Mouse (Mus musculus) midbrain, embryonic 14.5 days (tissue): ENCODE results near the gene Lsm14a. TPM values are rescaled to one million over a fixed set of nuclear protein-coding genes. Genes with fewer than 3 reads are reported as not detected.

Experiments
- ATAC-seq: fragments of 200-750 bp; cut with Nextera tagmentation; 2 replicates; pipeline ENCODE4 v1.8.0; 2017; ENCODE audit warnings: moderate number of reproducible peaks, moderate library complexity; ENCODE audit not compliant: low FRiP score, low TSS enrichment
- DNase-seq: peaks from one replicate; pipeline ENCODE4 v3.0.0-alpha.2; 2015
- H3K27ac ChIP-seq: fragments of 300-500 bp; sonication (generic); replicated peaks from 2 replicates; pipeline ENCODE4 v1.5.1; 2014; ENCODE audit warnings: mild to moderate bottlenecking, low read depth, low read length, moderate library complexity
- H3K27me3 ChIP-seq: fragments of 300-500 bp; sonication (generic); 2 replicates; pipeline ENCODE4 v1.6.1; 2014; ENCODE audit warnings: low read length, control low read depth, mixed read lengths; ENCODE audit not compliant: control insufficient read depth, insufficient read depth
- H3K36me3 ChIP-seq: fragments of 300-500 bp; sonication (generic); 2 replicates; pipeline ENCODE4 v1.6.1; 2014; ENCODE audit warnings: low read length, control low read depth; ENCODE audit not compliant: control insufficient read depth, insufficient read depth
- H3K4me1 ChIP-seq: fragments of 300-500 bp; sonication (generic); 2 replicates; pipeline ENCODE4 v1.6.1; 2014; ENCODE audit warnings: mild to moderate bottlenecking, antibody characterized with exemption, low read length, control low read depth; ENCODE audit not compliant: control insufficient read depth, insufficient read depth
- H3K4me2 ChIP-seq: fragments of 300-500 bp; sonication (generic); 2 replicates; pipeline ENCODE4 v1.6.1; 2014; ENCODE audit warnings: mild to moderate bottlenecking, low read length, moderate library complexity
- H3K4me3 ChIP-seq: fragments of 300-500 bp; sonication (generic); replicated peaks from 2 replicates; pipeline ENCODE4 v1.5.1; 2014; ENCODE audit warnings: low read depth, low read length
- H3K9ac ChIP-seq: fragments of 300-500 bp; sonication (generic); replicated peaks from 2 replicates; pipeline ENCODE4 v1.6.1; 2014; ENCODE audit warnings: mild to moderate bottlenecking, low read length, moderate library complexity
- H3K9me3 ChIP-seq: fragments of 300-500 bp; sonication (generic); 2 replicates; pipeline ENCODE4 v1.6.1; 2016; ENCODE audit warnings: low read length, control low read depth, mixed read lengths; ENCODE audit not compliant: control insufficient read depth
- WGBS: fragments of 180-500 bp; shearing (Covaris S2); extraction: QIAGEN DNeasy Blood & Tissue Kit; methylation state at CpG from one replicate; pipeline ENCODE4 v1.1.7; 2014; 5-methylcytosine and 5-hydroxymethylcytosine counted together
- polyA plus RNA-seq: library from polyadenylated mRNA; unstranded; fragments of >200 nt; fragmentation: Nextera tagmentation; extraction: Ambion mirVana; gene quantifications from 2 replicates; pipeline ENCODE4 v1.2.1, GENCODE M21; 2014

Gene Lsm14a
- polyA plus RNA-seq, 1 experiment from 2014 or later, result 48.9 TPM

DNA sequence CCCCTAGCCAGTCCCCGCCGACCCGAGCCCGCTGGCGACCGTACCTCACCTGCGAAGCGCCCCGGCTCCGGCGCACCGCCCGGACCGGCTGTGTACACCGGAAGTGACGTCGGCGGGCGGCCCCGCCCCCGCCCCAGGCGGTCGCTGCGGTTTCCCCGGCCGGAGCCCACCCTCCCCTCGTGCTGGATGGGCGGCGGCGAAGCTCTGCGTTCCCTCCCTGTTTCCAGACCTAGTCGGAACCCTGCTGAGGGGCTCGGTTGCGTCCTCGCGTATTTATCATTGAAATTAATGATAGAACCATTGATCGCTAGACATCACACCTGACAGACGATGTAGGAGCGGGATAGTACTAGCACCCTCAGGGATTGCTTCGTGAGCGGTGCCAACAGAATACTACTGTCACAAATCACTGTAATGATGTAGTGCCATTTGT is 79.7 kb downstream of the Lsm14a start, which contains the start of gene 4931406P16Rik:
TSS of gene 4931406P16Rik (minus strand) at position 109 of the 433 bp plus-strand sequence.
- Histone ChIP-seq H3K27me3 (no peaks in the 10 kb centered on the region), H3K36me3 (no peaks in the 10 kb centered on the region), H3K9ac (peak within 1 kb of the TSS; percentile 94), H3K27ac (peak within 1 kb of the TSS; percentile 91), H3K4me3 (peak within 1 kb of the TSS; percentile 87), H3K9me3 (no peaks in the 10 kb centered on the region), H3K4me2 (peak within 1 kb of the TSS; percentile 77), H3K4me1 (peaks cover 6% of the 10 kb centered on the region; the same call in 1 of the 2 replicates)
- peak; percentile 97 for ATAC-seq
- 0% methylated on average over 41 of the region's 41 CpGs for WGBS
- DNase-seq, result peak; percentile 94

DNA sequence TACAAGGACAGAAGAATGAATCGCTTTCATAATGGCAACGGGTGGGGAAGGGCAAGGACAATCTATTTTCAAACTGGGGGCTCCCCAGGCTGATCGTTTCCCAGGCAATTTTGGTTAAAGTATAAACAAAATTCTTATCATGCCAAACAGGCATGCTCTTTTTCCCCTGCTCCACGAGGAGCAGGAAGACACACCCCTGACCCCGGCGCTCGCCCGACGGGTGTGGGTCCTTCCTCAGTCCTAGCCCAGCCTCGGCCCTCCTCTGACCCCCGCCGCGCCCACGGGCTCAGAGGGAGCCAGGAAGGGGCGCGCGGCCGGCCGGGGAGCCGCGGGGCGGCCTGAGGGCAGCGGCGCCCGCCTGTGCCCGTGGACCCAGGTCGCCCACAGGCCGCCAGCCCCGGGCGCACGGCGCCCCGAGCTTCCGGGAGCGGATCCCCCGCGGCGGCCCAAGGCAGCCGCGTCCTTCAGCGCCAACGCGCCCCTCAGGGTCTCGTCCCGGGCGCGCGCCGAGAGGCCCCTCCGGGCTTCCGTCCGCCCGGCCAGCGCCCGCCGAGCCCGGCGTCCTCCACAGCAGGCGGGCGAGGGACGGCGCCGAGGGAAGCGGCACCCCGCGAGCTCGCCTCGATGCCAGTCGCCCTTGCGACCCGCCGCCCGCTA is 80.2 kb downstream of the Lsm14a start:
- under 1% methylated on average over 58 of the region's 73 CpGs for WGBS
- H3K9ac ChIP-seq, result peak overlapping the region; percentile 94
- H3K27ac ChIP-seq, result peak overlapping the region; percentile 91
- peak overlapping the region; percentile 77 for H3K4me2 ChIP-seq
- peak; percentile 83 for ATAC-seq
- no peaks in the 10 kb centered on the region for H3K9me3 ChIP-seq
- DNase-seq, result peak; percentile 82
- H3K27me3 ChIP-seq, result no peaks in the 10 kb centered on the region
- H3K36me3 ChIP-seq, result no peaks in the 10 kb centered on the region
- peak overlapping the region; percentile 87 for H3K4me3 ChIP-seq
- peaks cover 6% of the 10 kb centered on the region; the same call in 1 of the 2 replicates for H3K4me1 ChIP-seq

DNA sequence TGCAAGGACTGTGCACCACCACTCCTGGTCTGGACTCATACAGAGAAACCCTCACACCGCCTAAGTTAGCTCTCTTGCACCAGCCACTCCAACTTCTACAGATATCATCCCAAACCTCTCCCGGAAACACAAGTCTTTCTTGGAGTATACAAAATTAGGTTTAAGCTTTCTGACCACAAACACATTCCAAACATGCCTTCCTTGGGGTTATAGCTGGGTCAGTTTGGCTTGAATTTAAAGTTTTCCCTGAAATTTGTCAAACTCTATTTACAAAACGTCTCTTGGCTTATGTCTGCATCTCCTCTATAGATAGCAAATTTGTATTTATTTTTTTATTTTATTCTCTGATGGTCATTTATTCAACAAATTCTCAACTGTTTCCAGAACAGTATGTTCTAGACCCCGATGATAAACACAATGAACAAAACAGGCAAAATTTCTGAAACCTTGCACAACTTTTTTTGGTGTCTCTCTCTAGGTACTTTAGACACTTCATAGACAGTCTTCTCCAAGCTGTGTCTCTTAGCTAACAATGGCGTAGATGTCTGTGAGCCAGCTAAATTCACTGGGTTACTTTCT is 83.8 kb downstream of the Lsm14a start:
- H3K27me3 ChIP-seq, result no peaks in the 10 kb centered on the region
- H3K9me3 ChIP-seq, result no peaks in the 10 kb centered on the region
- H3K4me2 ChIP-seq, result no peak overlapping the region
- no peak overlapping the region for H3K27ac ChIP-seq
- no peaks in the 10 kb centered on the region for H3K36me3 ChIP-seq
- WGBS, result 93% methylated on average over 5 of the region's 5 CpGs
- peaks cover 6% of the 10 kb centered on the region; the same call in 1 of the 2 replicates for H3K4me1 ChIP-seq
- no peak for ATAC-seq
- no peak for DNase-seq
- no peak overlapping the region for H3K9ac ChIP-seq
- no peak overlapping the region for H3K4me3 ChIP-seq

DNA sequence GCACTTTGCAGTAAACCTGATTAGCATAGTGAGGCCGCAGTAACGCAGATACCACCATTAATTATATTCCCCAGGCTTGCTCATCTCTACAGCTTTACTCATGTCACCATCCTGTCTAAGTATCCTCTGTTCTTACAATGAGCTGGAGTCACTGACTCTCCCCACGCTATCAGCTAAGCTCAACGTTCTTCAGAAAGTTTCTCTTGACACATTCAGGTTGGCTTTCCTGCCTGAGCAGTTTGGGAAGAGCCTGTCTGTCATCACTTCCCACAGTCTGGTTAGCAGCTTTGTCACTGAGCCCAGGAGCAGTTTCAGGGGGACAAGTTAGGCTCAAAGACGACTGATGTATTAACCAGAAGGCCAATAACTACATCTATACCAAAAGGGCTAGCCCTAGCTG is 84.5 kb downstream of the Lsm14a start:
- Histone ChIP-seq H3K4me2 (no peak overlapping the region), H3K4me3 (no peak overlapping the region), H3K4me1 (peaks cover 6% of the 10 kb centered on the region; the same call in 1 of the 2 replicates), H3K9me3 (no peaks in the 10 kb centered on the region), H3K36me3 (no peaks in the 10 kb centered on the region), H3K27ac (no peak overlapping the region), H3K27me3 (no peaks in the 10 kb centered on the region), H3K9ac (no peak overlapping the region)
- DNase-seq, result no peak
- WGBS, result 78% methylated on average over 5 of the region's 5 CpGs
- no peak for ATAC-seq

DNA sequence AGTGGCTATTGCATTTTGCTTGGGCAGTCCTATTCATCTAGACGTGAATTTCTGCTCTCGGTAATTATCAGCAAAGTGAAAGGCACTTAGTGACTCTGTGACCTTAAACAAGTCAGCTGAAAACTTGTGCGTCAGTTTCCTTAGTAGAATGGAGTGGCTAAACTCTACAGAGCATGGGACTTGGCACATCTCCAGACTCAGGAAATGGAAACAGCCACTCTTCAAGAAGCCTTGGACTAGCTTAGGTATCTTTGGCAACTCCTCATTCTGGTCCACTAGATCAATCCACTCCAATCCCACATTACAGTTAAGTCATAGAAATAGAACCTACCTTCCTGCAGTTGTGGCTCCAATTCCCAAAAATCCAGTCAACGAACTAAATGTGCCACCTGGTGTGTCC is 87.7 kb downstream of the Lsm14a start:
- no peak for ATAC-seq
- Histone ChIP-seq H3K27ac (no peak overlapping the region), H3K4me3 (no peak overlapping the region)

DNA sequence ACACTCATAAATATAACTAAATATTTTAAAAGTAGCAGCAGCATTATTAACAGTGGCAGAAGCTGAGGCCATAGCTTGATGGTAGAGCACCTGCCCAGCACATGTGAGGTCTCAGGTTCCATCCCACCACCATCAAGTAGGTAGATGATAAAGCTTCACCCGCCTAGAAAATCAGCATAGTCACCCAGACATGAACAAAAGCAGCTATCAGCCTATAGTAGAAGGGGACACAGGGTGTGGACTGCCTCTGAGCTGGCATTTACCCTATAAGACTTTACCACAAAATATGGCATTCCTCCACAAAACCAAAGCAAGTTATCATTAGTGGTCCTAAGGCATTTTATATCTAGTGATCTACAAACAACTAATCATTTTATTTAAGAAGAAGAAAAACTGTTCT is 90.5 kb downstream of the Lsm14a start:
- Histone ChIP-seq H3K4me2 (no peak overlapping the region), H3K9me3 (no peaks in the 10 kb centered on the region), H3K9ac (no peak overlapping the region), H3K36me3 (no peaks in the 10 kb centered on the region), H3K27ac (no peak overlapping the region), H3K4me1 (no peaks in the 10 kb centered on the region), H3K4me3 (no peak overlapping the region), H3K27me3 (no peaks in the 10 kb centered on the region)
- DNase-seq (no peak), ATAC-seq (no peak)
- 82% methylated on average over 1 of the region's 1 CpGs for WGBS

More for the DNA sequence above, 87.7 kb downstream of the Lsm14a start:
- Histone ChIP-seq H3K4me1 (no peaks in the 10 kb centered on the region), H3K27me3 (no peaks in the 10 kb centered on the region), H3K9ac (no peak overlapping the region), H3K9me3 (no peaks in the 10 kb centered on the region), H3K36me3 (no peaks in the 10 kb centered on the region), H3K4me2 (no peak overlapping the region)
- 78% methylated on average over 4 of the region's 4 CpGs for WGBS
- no peak for DNase-seq

DNA sequence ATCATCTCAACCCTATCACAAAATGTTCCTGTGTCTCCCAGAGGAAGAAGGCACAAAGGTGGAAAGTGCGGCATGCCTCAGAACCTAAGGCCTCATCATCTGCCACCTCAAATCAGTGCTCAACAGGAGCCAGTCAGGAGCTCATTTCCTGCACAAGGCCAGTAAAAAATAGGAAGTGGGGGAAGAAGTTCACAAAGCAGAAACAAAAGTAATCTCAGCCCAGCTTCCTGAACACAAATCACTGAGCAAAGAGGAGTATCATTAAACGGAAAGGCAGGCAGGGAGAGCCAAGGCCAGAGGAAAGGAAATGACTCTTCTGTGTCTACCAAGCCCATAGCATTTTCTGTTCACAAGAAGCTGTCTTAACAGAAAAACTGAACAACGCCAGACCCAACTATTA is 91.2 kb downstream of the Lsm14a start:
- WGBS, result 96% methylated on average over 3 of the region's 3 CpGs
- H3K27ac ChIP-seq, result no peak overlapping the region

DNA sequence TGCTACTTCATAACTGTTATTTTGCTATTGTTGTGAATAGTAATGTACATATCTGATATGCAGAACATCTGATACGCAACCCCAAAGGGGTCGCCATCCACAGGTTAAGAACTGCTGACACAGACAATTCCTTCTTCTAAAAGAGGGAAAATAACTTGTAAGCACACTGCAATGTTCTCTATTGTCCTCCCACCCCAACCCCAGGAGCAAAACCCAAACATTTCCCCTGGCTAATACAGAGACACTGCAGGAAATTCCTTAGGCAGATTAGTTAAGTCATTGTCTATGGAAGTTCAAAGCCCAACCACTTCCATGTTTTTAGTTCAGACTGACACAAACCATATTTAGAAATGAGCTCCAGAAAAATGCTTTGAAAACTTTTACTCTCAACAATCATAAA is 94.3 kb downstream of the Lsm14a start:
- Histone ChIP-seq H3K4me3 (no peak overlapping the region), H3K27me3 (no peaks in the 10 kb centered on the region), H3K4me2 (no peak overlapping the region), H3K9ac (no peak overlapping the region), H3K9me3 (no peaks in the 10 kb centered on the region), H3K4me1 (no peaks in the 10 kb centered on the region), H3K36me3 (no peaks in the 10 kb centered on the region), H3K27ac (no peak overlapping the region)
- no peak for DNase-seq
- ATAC-seq, result no peak
- WGBS, result 93% methylated on average over 2 of the region's 2 CpGs

More for the DNA sequence above, 91.2 kb downstream of the Lsm14a start:
- Histone ChIP-seq H3K4me1 (no peaks in the 10 kb centered on the region), H3K9me3 (no peaks in the 10 kb centered on the region), H3K36me3 (no peaks in the 10 kb centered on the region), H3K9ac (no peak overlapping the region), H3K27me3 (no peaks in the 10 kb centered on the region), H3K4me3 (no peak overlapping the region), H3K4me2 (no peak overlapping the region)
- ATAC-seq (no peak), DNase-seq (no peak)

DNA sequence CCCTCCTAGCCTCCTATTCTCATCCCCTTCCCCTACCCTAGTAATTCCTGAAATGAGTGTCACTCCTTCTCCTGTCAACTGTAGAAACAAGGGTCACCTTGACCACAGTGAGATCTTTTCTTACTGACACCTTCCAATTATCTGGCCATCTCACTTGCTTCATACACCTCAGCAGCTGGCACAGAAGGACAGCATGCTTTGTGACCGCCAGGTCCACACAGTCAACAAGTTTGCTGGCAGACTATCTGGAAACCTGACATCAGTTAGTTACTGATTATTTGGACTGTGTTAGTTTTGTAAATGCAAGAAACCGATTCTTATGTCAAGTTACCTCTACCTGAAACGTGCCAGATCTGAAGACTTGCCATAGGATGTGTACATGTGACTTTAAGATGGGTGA is 97.0 kb downstream of the Lsm14a start:
- ATAC-seq (no peak), DNase-seq (no peak)
- H3K36me3 ChIP-seq, result no peaks in the 10 kb centered on the region
- no peaks in the 10 kb centered on the region for H3K9me3 ChIP-seq
- 93% methylated on average over 3 of the region's 3 CpGs for WGBS
- H3K9ac ChIP-seq, result no peak overlapping the region
- H3K4me1 ChIP-seq, result no peaks in the 10 kb centered on the region
- no peaks in the 10 kb centered on the region for H3K27me3 ChIP-seq
- H3K27ac ChIP-seq, result no peak overlapping the region
- H3K4me3 ChIP-seq, result no peak overlapping the region
- no peak overlapping the region for H3K4me2 ChIP-seq
